14 mouse cellular contexts compared by ENCODE assay signal in the genomic region with DNA sequence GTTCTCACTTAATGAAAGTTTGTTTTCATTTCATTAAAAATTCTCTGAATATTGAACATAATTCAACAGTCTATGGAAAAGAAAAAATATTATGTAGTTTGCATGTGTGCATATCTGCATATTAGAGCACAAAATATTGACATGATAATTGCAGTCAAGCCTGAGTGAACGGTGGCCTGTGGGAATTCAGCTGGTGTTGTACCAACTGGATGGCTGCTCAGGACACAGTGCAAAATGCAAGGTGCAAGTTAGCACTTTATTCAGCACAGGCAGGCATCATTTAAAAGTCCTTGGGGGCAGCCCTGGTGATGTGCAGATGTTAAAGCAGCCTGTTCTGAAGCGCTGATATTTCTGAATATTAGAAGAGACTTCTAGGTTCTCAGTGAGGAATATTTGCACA.
"Had no signal": no experiment of that assay in that cellular context is flagged by ENCODE, and none has a peak within 500 bp of the region (broad histone marks: within the 10 kb centered on the region; RNA-seq: fewer than 3 reads in every experiment).

No protein-coding gene starts in this region.

- H3K27me3 ChIP-seq: limb, embryonic 13.5 days; neural tube, embryonic 12.5 days had no signal

- DNase-seq: kidney, adult 11 months; kidney, adult 9 months; kidney, postnatal 36 days; lung, adult 18-20 months; right cerebral cortex, postnatal 4 days; spleen, adult 18-20 months; thymus, adult 18-20 months; thymus, postnatal 14 days had no signal

- H3K9ac ChIP-seq: limb, embryonic 13.5 days; liver, embryonic 14.5 days; neural tube, embryonic 12.5 days had no signal

- H3K27ac ChIP-seq: kidney, postnatal 0 days; limb, embryonic 13.5 days; liver, embryonic 14.5 days; midbrain, embryonic 10.5 days; neural tube, embryonic 12.5 days had no signal

- H3K4me2 ChIP-seq: limb, embryonic 13.5 days; neural tube, embryonic 12.5 days had no signal

- H3K36me3 ChIP-seq: limb, embryonic 13.5 days; midbrain, embryonic 10.5 days; neural tube, embryonic 12.5 days had no signal

- H3K9me3 ChIP-seq: midbrain, embryonic 10.5 days; neural tube, embryonic 12.5 days had no signal

- H3K4me3 ChIP-seq: limb, embryonic 13.5 days; midbrain, embryonic 10.5 days; myocyte; neural tube, embryonic 12.5 days had no signal
